Mouse (Mus musculus) CH12.LX (cell line): ENCODE measurements around the gene Runx2.

Source experiments
- CHD2 ChIP-seq: IDR thresholded peaks from 2 replicates; pipeline ENCODE4 v1.6.1; 2011; ENCODE audit warnings: low read length, improper control_type of control experiment
- CTCF ChIP-seq, 2 experiments: IDR thresholded peaks in 1 of 2; conservative IDR thresholded peaks in 1 of 2; 2 replicates each; pipeline ENCODE4 v1.5.1; 2011 to 2012; ENCODE audit warnings: low read depth in 2 of 2, low read length in 2 of 2, improper control_type of control experiment in 1 of 2, inconsistent platforms in 1 of 2, mild to moderate bottlenecking in 1 of 2, moderate library complexity in 1 of 2
- MYC ChIP-seq: IDR thresholded peaks from 2 replicates; pipeline ENCODE4 v1.6.1; 2011; ENCODE audit warnings: low read depth, mild to moderate bottlenecking, improper control_type of control experiment, low read length
- PAX5 ChIP-seq: IDR thresholded peaks from 2 replicates; pipeline ENCODE4 v1.6.1; 2012; ENCODE audit warnings: low read length, inconsistent platforms, mixed read lengths
- POLR2AphosphoS2 ChIP-seq: IDR thresholded peaks from 2 replicates; pipeline ENCODE4 v1.6.1; 2011; ENCODE audit warnings: low read depth, low read length, improper control_type of control experiment
- ZNF384 ChIP-seq: IDR thresholded peaks from 2 replicates; pipeline ENCODE4 v1.6.1; 2012; ENCODE audit warnings: low read depth, low read length, improper control_type of control experiment, inconsistent platforms

DNA sequence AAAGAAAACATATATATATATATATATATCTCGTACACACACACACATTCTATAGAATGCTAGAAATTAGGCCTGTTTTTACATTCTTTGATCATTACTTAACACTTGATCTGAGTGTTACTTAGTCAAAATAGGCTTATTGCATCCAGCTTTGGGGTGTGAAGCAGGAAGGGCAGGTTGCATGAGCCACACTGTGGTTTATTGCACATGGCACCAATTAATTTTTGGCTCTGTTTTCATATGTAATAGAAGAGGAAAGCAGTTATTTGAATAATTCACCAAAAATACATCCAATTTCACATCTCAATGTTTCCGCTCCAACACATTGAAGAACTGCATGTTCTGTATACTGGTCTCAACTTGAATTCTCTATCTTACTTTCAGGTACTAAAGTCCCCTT is 42.0 kb downstream of the Runx2 start:
- TF ChIP-seq POLR2AphosphoS2 (no peak), CTCF (conservative IDR thresholded peaks at IDR 0.05 in 1 of 2, IDR thresholded peaks at IDR 0.05 in 1 of 2; ENCODE audit: low read depth in 2 of 2, low read length in 2 of 2) (no peak), ZNF384 (no peak), PAX5 (no peak), MYC (no peak), CHD2 (no peak)
